Mouse (Mus musculus) naive thymus-derived CD4-positive, alpha-beta T cell, adult 2 months (primary cell): Measurements from ENCODE around the gene Ube2k.

Source experiments
- DNase-seq: peaks from one replicate; pipeline ENCODE4 v3.0.0-alpha.2; 2011; ENCODE audit warnings: low read depth

Gene Ube2k

DNA sequence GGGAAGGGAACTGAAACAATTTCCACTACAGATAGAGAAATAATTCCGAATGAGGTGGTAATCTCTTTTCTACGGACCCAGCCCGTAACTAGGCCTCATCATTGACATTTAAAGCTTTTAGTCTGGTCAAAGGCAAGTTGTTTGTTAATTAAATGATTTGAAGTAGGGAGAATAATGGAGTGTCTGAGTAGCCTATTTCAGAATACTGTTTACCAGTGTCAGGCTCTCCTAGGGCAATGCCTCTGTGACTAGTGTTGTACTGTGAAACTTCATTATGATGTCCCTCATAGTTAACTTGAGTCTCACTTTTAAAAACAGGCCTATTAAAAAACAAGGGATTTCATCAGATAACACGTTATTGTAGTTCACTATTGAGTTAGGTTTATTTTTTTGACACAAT is 1.1 kb downstream of the Ube2k start:
- DNase-seq: no peak

DNA sequence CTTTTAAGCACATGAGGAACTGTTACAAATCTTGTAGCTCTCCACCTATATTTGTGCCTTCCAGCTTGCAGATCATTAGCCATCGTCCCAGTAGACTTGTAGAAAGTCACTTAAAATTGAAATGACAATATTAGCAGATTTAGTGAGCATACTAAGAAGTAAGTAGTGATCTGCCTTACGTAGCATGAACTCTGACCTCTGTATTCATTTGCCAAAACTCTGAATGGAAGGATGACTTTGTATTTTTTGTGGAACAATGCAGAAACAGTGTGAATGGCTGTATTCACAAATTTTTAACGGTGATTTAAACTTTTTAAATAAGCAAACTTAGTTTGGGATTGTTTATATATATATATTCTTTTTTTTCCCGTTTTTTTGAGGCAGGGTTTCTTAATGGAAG is 1.8 kb downstream of the Ube2k start:
- no peak for DNase-seq

DNA sequence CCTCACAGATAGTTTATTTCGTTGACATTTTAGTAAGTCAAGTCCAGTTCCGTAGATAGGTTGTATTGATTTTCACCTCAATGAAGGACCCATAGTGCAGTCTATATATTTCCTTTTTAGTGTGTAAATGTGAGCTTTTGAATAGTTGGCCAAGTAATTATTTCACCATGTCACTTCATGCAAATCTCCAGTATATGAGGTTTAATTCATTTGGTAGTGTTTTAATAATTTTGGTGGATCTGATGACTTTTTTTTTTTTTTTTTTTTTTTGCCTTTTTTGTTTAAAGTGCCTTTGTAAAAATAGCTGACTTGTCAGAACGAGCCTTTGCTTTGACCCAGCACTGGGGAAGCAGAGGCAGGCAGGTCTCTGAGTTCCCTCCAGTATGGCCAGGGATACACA is 2.8 kb downstream of the Ube2k start:
- DNase-seq: no peak

DNA sequence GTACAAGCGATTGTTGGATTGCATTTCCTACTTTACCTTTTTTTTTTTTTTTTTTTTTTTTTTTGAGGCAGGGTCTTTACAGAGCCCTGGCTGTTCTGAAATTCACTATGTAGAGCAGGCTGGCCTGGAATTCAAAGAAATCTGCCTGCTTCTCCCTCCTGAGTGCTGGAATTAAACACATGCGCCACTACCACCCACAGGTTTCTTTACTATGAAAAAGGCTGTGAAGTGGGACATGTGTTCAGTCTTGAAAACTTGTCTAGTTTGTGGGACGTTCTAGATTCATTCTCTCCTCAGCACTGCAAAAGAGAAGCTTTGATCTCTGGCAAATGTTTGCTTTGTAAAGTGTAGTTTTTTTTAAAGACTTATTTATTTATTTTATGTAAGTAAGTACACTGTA is 4.9 kb downstream of the Ube2k start:
- DNase-seq: no peak

DNA sequence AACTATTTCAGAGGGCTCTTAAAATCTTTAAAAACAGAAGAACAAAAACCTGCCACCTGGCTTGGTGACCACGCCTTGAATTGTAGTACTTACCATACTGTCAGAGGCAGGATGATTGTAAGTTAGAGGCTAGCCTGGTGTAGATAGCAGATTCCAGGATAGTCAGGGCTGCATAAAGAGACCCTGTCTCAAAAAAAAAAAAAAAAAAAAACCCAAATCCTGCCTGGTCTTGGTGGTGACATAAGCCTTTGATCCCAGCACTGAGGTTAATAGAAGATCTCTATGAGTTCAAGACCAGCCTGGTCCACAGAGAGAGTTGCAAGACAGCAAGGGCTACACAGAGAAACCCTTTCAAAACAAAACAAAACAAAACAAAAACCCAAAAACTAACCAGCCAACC is 6.5 kb downstream of the Ube2k start:
- no peak for DNase-seq

DNA sequence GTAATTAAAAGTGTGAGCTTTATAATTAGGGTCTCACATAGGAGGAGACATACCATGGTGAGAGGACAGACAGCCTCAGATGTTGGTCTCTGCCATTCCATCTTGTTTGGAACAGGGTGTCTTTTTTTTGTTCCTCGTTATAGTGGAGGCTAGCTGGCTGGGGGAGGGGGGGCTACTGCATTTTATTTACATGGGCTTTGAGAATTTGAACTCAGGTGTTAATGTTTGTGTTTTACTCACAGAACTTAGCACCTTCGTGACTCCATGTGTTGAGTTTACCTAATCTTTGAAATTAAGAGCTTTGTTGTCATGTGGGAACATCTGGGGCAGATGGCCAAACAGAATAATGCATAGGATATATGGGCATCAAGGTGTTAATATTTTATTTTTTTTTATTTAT is 7.6 kb downstream of the Ube2k start:
- no peak for DNase-seq

DNA sequence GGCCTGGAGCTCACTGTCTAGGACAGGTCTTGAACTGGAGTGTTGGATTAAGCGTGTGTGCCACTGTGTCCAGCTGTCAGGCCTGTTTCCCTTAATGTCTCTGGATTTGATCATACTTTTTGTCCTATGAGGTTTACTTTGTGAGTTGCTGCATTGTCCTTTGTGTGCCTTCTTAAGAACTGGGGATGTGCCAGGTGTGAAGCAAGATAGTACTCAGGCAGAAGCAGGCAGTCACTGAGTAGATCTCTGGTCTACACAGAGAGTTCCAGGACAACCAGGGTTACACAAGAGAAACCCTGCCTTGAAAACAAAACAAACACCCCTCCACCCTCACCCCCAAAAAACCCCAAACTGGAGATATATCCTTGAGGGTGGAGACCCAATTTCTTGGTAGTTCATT is 12.6 kb downstream of the Ube2k start:
- no peak for DNase-seq

DNA sequence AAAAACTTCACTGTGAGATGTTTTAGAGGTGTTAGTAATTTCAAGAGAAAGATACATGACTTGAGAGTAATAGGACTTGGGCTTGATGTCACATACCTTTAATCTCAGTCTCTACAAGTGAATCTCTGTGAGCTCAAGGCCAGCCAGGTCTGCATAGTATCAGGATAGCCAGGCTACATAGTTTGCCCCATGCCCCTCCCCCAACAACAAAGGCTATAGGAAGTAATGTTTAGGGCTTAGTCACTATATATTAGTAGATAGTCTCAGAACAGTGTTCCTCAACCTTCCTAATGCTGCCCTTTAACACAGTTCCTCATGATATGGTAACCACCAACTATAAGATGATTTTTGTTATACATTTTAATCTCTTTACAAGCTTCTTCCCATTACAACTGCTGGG is 20.1 kb downstream of the Ube2k start:
- DNase-seq: no peak

DNA sequence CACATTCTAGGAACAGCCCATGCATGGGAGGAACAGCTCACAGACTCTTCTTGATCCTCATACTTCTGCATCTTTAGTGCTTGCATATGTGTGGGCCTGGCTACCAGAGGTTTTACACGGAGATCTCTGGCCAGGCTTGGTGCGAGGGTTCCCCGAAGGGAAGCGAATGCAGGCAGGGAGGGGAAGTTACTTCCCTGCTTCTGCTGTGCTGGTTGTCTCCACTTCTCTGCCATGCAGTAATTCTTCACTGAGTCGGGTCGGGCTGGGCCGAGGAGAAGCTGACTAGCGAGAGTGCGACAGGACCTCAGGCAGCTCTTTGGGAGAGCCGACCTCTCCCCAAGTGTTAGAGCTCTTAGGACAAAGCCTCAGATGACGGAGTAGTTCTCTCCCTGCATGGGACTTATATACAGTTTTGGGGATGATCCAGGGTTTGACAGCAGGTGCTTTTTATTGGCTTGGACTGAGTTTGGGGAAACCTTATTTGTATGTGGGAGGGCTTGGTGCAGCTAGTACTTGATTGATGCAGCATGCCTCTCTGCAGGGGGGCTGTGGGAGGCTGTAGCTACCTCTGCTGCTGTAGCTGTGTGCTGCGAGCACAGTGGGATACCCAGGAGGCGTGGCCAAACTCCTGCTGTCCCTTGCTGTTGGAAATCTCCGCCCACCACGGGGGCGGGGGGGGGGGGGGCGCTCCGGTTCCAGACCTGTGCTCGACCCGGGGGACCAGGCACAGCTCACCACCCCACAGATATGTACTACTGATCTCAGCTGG is 24.3 kb downstream of the Ube2k start:
- no peak for DNase-seq

DNA sequence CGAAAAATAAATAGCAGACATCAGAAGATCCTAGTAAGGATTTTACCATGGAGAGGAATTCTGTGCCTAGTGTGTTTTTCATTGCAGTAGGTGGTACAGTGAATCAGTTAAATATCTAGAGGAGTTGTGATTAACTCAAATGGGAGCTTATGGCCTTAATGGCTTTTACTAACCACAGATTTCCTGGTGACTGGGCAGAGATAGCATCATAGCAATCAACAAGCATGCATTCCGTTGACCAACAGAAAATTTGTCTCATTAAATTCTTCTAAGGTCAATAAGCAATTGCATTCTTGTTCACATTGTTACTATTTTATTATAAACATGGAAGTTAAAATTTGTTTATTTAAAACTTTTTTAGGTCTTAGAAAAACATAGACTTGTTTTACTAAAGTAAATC is 28.5 kb downstream of the Ube2k start:
- no peak for DNase-seq

DNA sequence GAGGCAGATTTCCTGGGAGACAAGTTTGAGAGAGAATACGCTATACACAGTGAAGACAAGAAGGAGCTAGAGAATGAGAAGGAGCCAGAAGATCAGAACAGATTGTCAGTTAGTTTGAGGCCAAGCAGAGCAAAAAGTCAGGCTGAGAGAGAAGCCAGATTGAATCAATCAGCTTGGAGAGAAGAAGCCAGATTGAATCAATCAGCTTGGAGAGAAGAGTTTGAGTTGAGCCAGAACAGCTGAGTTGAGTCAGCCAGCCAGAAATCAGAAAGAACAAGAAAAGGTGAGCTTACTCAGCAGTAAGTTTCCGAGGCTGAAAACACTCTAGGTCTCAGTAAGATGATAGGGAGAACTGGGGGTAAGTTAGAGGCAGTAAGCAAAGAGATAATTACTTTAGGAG is 37.8 kb downstream of the Ube2k start:
- DNase-seq: no peak

DNA sequence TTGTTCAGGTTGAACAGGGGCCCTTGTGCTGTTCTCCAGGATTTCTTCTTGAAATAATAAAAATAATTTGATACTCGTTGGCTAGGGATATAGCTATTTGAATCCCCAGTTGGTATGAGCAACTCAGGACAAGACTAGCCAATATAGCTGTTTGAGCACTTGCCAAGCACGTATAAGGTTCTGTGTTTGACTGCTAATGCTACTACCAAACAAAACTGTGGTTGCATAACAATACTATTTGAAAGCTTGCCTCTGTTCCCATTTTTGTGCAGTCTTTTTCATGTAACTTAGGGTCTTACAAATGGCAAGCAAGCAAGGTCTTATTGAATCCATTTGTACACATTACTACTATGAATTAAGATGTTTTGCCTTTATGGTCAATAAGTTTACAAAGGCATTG is 38.9 kb downstream of the Ube2k start:
- DNase-seq: no peak

DNA sequence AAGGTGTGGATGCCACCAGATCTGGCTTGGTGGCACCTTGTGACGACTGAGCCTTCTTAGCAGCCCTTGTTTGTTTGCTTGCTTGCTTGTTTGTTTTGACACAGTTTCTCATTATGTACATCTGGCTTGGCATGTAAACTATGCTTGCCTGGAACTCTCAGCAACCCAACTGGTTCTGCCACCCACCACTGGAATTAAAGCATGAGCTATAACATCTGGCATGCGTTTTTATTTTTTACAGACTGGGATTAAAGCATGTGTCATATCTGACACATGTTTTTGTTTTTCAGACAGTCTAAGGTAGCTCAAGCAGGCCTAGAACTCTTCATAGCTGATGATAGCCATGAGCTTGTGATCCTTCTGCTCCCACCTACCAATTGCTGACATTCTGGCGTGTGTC is 41.5 kb downstream of the Ube2k start:
- DNase-seq: no peak

DNA sequence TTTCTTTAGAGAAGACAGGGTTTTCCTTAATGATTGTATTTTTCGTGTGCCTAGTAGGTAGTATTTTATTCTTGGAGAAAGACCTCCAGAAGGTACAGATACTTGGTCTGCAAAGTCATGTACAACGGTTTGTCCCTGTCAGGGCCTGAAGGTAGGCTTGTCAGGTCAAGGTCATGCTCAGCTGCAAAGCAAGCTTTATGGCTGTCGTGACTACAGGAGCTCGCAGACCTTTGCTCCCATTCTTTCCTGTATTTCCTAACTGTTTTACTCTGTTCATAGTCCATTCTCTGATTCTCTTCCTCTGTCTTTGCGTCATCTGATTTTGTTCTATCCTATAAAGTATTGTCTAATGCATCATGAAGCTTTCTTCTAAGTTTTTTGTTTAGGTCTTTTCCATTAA is 49.3 kb downstream of the Ube2k start:
- DNase-seq: no peak

DNA sequence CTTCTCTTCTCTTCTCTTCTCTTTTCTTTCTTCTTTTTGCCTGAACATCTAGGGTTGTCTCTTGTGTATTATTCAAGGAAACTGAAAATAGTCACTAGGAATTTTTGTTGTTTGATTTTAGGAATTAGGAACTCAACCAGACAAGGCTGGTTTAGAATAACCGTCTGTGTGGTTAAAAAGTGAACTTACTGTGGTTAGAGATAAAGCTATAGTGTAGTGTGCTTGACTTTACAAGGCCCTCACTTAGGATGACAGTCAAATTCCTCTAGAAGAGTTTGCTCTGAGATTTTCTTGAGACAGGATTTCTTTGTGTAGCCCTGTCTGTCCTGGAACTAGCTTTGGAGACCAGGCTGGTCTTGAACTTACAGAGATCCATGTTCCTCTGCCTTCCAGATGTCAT is 53.2 kb downstream of the Ube2k start:
- no peak for DNase-seq

DNA sequence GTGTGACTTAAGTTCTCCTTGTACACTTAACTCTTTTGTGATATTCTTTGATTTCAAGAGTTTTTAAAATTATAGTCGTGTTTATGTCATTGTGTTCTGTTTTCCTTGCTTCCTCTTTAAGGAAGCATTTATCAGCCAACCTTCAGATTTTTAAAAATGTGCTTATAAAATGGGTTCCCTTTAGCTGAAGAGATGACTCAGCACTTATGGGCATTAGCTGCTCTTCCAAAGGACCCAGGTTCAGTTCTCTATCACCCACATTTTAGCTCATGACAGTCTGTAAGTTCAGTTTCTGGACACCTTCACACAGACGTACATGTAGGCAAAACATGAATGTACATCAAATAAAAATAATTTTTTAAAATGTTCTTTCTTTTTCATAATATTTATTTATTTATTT is 55.4 kb downstream of the Ube2k start:
- no peak for DNase-seq

DNA sequence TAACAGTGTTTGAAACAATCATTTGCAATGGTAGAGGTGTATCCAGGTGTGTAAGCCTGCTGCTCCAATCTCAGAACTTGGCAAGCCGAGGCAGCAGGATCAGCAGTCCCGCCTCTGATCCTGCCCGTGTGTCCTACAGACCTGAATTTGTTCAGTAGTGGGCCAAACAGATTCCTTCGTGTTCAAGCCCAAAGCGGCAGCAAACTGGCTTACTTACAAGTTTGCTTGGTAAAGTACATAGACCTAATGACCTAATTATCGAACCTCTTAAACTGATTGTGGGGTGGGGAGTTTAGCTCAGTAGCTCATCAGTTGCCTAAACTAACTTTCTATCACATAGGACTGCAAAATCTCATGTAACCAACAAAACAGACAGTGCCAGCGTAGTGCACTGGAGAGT is 62.6 kb downstream of the Ube2k start:
- DNase-seq: no peak

DNA sequence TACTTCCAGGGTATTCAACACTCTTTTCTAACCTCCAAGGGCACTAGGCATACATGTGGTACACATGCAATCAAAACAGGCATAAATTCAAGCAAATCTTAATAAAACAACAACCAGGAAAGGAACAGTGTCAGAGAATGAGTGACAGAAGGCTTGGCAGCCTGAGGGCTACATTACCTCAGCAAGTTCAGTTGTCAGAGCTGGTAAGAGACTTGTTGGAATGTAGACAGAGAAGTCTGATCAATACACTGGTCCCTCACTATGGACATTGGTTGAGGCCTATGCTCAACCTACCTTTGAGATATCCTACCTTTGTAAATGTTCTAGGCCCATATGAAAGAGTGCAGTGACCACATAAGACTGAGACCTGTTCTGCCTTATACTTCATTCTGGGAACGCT is 69.8 kb downstream of the Ube2k start:
- DNase-seq: no peak

DNA sequence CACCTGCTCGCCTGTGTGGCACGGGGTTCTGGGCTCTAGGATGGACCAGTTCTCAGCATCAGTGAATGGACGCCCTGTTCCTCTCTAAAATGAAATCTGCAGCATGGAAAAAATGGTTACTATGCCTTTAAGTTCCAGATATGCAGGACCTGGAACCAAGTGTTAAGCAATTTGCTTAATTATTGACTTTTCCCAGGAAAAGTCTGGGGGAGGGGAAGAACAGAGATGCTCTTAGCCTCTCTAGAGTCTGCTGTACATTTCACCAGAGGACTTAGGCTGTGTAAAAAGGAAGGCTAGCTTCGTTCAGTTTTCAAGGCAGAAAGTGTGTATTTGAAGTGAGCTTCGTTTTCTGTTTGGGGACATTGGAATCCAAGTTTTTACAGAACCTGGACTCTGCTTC is 72.7 kb downstream of the Ube2k start:
- DNase-seq: no peak

DNA sequence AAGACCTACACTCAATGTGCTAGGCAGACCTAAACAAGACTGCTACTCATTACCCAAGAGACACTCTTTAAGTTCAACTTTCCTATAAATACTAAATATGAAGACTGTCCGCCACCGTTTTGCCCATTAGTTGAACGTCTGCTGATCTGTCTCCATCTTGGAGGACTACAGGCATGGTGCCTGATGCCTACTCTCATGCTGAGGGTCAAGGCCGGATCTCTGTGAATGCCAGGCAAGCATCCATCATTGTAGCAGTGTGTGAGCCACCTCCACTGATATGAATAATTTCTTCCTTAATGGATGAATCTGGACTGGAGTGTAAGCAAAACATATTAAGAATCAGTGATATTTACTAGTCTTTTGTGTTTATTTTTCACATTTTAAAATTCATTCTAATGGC is 73.5 kb downstream of the Ube2k start:
- no peak for DNase-seq

DNA sequence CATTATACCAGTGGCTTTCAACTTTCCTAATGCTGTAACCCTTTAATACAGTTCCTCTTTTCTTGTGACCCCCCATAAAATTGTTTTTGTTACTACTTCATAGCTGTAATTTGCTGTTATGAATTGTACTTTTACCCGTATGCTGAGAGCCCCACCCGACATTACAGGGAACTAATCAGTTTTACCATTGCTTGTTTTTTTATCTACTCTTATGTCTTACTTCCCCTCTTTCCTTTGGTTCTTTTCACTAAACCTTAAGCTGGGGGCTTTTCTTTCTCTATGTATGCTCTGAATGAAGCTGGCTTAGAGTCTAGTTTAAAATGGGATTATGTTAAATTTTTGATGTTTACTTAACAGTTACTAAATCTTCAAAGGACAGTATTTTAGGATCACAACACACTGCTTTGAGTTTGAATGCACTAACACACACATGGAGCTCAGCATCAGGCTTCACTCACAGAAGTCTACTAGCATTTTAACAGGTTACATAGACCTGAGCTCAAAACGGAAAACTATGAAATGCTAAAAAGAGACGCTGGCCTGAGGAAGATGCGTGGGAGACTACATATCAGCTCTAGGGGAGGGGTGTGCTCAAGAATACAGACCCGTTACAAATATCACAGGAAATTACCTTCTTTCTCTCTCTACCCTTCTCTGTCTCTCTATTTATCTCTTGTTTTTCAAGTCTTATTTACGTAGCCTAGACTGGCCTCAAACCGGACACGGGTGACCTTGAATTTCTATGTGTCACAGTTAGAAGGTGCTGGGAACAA is 76.3 kb downstream of the Ube2k start:
- DNase-seq: no peak

DNA sequence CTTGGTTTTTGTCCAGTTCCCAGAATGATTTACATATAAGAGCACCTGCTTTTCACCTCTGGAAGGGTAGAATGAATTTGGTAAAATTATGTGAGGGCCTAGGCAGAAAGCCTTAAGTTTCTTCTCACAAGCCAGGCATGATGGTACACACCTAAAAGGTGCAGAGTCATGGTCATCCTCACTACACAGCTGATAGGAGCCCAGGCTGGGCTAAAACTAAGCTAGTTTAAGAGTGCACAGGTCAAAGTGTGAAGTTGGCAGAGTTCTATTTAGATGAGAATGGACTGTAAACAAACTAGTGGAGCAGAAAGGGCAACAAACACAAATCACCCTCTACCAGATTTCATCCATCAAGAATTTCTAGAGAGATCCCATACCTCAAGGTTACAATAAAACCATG is 87.3 kb downstream of the Ube2k start:
- DNase-seq: no peak

DNA sequence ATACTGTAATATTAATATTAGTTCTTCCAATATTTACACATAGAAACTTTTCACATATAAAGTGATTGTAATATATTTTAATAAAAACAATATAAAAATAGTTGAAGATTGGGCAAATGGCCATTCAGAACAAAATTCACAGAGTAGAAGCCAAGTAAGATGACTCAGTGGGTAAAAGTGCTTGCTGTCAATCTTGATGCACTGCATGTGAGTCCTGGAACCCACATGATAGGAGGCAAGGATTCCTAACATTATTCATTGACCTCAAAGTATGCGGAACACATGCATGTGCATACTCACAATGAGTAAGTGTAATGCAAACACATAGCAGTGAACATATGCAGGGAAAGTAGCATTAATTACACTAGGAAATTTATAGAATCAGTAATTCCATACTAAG is 101.9 kb downstream of the Ube2k start:
- no peak for DNase-seq
